Mouse (Mus musculus) embryonic facial prominence, embryonic 15.5 days (tissue): ENCODE measurements at regions not wholly inside any gene's neighbourhood (a gene's known extent, or its start where the extent isn't known, plus 50 kb on each side); places are given as distances from the start of the nearest gene placed in this dataset.
A peak's percentile ranks its signal among the peaks of the same experiment; 100 is the strongest.
"Not testable (repeated sequence)": the region's sequence is repeated elsewhere in the genome, so short reads cannot be mapped to it uniquely, and the experiment has no call there.

ENCODE experiments used
- ATAC-seq: fragments of 200-750 bp; cut with Nextera tagmentation; 2 replicates; pipeline ENCODE4 v1.8.0; 2017; ENCODE audit warnings: low read depth, moderate TSS enrichment; ENCODE audit not compliant: insufficient number of reproducible peaks, low FRiP score, low TSS enrichment
- H3K27ac ChIP-seq: fragments of 300-500 bp; sonication (generic); replicated peaks from 2 replicates; pipeline ENCODE4 v1.5.1; 2015; ENCODE audit warnings: mild to moderate bottlenecking, inconsistent platforms
- H3K27me3 ChIP-seq: fragments of 300-500 bp; sonication (generic); 2 replicates; pipeline ENCODE4 v1.6.1; 2015; ENCODE audit warnings: inconsistent platforms
- H3K36me3 ChIP-seq: fragments of 300-500 bp; sonication (generic); 2 replicates; pipeline ENCODE4 v1.6.1; 2015; ENCODE audit warnings: mild to moderate bottlenecking, inconsistent platforms
- H3K4me1 ChIP-seq: fragments of 300-500 bp; sonication (generic); 2 replicates; pipeline ENCODE4 v1.6.1; 2015; ENCODE audit warnings: inconsistent platforms
- H3K4me2 ChIP-seq: fragments of 300-500 bp; sonication (generic); replicated peaks from 2 replicates; pipeline ENCODE4 v1.6.1; 2015; ENCODE audit warnings: mild to moderate bottlenecking, inconsistent platforms
- H3K4me3 ChIP-seq: fragments of 300-500 bp; sonication (generic); replicated peaks from 2 replicates; pipeline ENCODE4 v1.5.1; 2015; ENCODE audit warnings: mild to moderate bottlenecking, inconsistent platforms
- H3K9ac ChIP-seq: fragments of 300-500 bp; sonication (generic); 2 replicates; pipeline ENCODE4 v1.6.1; 2015; ENCODE audit warnings: inconsistent platforms
- H3K9me3 ChIP-seq: fragments of 300-500 bp; sonication (generic); replicated peaks from 2 replicates; pipeline ENCODE4 v1.6.1; 2016; ENCODE audit warnings: inconsistent platforms
- WGBS: fragments of 180-500 bp; shearing (Covaris S2); methylation state at CpG from one replicate; pipeline ENCODE4 v1.1.7; 2015; 5-methylcytosine and 5-hydroxymethylcytosine counted together

DNA sequence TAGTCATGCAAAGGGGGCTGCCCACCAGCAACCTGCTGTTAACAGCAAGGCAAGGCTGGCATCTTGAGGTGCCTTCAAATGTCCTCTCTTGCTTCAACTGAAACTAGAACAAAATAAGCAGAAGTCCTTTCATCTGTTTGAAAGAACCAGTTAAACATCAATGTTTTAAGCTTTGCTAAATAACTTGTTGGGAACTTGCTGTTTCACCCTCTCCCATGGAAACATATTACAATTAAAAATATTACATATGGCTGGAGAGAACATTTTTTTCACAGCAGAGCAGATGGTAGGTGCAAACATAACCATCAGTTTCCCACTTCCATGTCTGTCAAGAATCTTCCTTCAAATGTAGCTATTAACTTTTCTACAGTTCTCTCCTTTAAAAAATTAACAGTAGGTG is 225.5 kb downstream of the Plod2 start:
- no peaks in the 10 kb centered on the region for H3K4me1 ChIP-seq
- no peak overlapping the region for H3K9ac ChIP-seq
- H3K9me3 ChIP-seq = no peaks in the 10 kb centered on the region
- no peak for ATAC-seq
- no peak overlapping the region for H3K4me3 ChIP-seq
- no peaks in the 10 kb centered on the region for H3K27me3 ChIP-seq
- no peaks in the 10 kb centered on the region for H3K36me3 ChIP-seq
- H3K4me2 ChIP-seq = no peak overlapping the region
- no peak overlapping the region for H3K27ac ChIP-seq

DNA sequence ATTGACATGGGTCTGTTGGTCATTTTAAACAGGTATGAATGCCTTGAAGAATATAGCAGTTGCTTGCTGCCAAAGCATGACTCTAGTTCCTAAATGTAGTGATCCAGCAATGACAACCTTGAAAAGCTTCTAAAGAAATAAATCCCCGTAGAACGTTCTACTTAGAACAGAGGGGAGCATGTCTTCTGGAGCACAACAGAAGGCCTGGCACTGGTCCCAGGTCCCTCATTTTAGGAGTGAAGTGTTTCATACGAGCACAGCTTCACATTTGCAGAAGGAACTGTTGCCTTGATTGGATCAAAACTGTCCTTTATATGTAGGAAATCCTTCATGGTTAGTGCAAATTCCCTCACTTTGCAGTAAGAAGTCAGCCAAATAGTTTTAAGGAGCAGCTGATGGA is 226.4 kb downstream of the Plod2 start:
- 63% methylated on average over 3 of the region's 3 CpGs for WGBS
- H3K4me2 ChIP-seq = no peak overlapping the region
- H3K9me3 ChIP-seq = no peaks in the 10 kb centered on the region
- ATAC-seq = no peak
- H3K9ac ChIP-seq = no peak overlapping the region
- no peak overlapping the region for H3K27ac ChIP-seq
- H3K36me3 ChIP-seq = no peaks in the 10 kb centered on the region
- H3K4me3 ChIP-seq = no peak overlapping the region
- no peaks in the 10 kb centered on the region for H3K27me3 ChIP-seq
- no peaks in the 10 kb centered on the region for H3K4me1 ChIP-seq

DNA sequence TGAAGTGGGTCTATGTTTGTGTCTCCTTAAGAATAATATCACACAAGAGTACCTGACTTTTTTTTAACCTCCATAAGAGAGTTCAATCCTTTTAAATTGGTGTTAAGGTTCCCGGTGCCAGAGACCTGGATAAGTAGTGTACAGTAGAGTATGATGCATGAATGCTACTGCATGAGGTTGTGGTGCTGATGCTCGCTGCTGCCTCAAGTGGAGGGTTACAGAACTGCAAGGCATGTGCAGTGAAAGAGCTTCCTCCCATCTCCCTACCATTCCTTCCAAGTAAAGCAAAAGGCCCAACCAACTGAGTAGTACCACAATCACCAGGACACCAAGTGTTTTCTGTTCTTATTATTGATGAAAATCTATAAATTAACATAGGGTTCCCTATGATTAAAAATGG is 227.5 kb downstream of the Plod2 start:
- ATAC-seq = no peak

DNA sequence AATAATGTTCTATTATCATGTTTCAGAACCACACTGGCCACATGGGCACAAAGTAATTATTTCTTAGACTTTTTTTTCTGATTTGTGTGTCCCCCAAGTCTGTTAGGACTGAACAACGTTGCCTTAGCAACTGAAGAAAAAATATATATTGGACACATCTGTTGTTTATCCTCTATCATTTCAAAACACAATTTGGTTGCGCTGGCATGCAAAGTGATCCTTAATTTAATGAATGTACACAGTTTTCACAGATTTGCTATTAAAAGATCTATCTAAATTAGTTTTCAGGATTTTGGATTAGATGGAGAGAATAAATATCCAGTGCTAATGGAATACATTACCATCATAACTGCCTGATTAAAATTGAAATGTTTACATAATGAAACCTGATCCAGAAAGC is 229.0 kb downstream of the Plod2 start:
- no peak overlapping the region for H3K27ac ChIP-seq
- no peaks in the 10 kb centered on the region for H3K9me3 ChIP-seq
- H3K4me3 ChIP-seq = no peak overlapping the region
- no peaks in the 10 kb centered on the region for H3K27me3 ChIP-seq
- no peak overlapping the region for H3K9ac ChIP-seq
- no peak for ATAC-seq
- H3K4me2 ChIP-seq = no peak overlapping the region
- no peaks in the 10 kb centered on the region for H3K4me1 ChIP-seq
- 60% methylated on average over 2 of the region's 2 CpGs for WGBS
- H3K36me3 ChIP-seq = no peaks in the 10 kb centered on the region

More for the DNA sequence above, 227.5 kb downstream of the Plod2 start:
- H3K9me3 ChIP-seq = no peaks in the 10 kb centered on the region
- WGBS = 54% methylated on average over 2 of the region's 2 CpGs
- H3K4me2 ChIP-seq = no peak overlapping the region
- no peak overlapping the region for H3K27ac ChIP-seq
- no peaks in the 10 kb centered on the region for H3K36me3 ChIP-seq
- H3K4me3 ChIP-seq = no peak overlapping the region
- H3K4me1 ChIP-seq = no peaks in the 10 kb centered on the region
- no peaks in the 10 kb centered on the region for H3K27me3 ChIP-seq
- H3K9ac ChIP-seq = no peak overlapping the region

DNA sequence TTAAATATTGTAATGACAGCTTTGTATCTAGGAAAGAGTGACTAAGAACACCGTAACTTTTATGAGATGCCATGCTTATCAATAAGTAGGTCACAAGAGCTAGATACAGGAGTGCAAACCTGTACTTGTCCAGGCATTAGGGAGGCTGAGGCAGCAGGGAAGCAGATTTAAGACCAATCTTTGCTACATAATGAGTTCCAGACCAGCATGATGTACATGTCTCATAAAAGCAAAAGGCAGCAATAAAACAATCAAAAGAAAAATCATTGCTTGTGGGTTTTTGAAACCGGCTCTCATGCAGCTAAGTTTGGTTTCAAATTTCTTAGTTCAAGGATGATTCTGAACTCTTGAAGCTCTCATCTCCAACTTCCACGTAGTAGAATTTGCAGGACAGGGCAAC is 229.7 kb downstream of the Plod2 start:
- no peak for ATAC-seq
- Histone ChIP-seq H3K9me3 (no peaks in the 10 kb centered on the region), H3K4me3 (no peak overlapping the region), H3K27ac (no peak overlapping the region), H3K27me3 (no peaks in the 10 kb centered on the region), H3K36me3 (no peaks in the 10 kb centered on the region), H3K9ac (no peak overlapping the region), H3K4me2 (no peak overlapping the region), H3K4me1 (no peaks in the 10 kb centered on the region)
- WGBS = 37% methylated on average over 3 of the region's 3 CpGs

DNA sequence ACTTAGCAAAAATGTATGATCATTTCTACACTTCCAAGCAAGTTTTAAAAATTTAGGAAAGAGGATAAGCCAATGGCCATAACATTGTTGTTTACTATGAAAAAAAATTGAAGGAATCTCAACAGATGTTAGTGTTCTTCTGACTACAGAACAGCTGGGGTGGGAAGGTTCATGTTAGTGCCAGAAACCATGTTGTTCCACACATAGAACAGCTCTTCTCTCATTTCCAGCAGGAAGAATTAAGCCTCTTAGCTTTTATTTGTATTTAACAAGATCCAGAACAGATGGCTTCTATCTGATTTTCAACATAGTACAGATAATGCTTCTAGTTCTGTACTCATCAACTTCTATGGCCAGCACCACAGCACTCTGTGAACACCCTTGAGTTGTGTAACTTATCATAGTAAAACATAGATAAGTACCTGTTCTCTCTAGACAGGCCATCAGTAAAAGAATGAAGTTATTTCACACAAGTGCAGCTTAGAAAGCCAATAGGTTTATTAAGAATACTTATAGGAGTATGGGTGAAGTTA is 241.0 kb downstream of the Plod2 start:
- no peak overlapping the region for H3K4me3 ChIP-seq
- no peaks in the 10 kb centered on the region for H3K4me1 ChIP-seq
- H3K27me3 ChIP-seq = no peaks in the 10 kb centered on the region
- no peak overlapping the region for H3K27ac ChIP-seq
- ATAC-seq = no peak
- H3K9me3 ChIP-seq = no peaks in the 10 kb centered on the region
- H3K9ac ChIP-seq = no peak overlapping the region
- no peak overlapping the region for H3K4me2 ChIP-seq
- H3K36me3 ChIP-seq = no peaks in the 10 kb centered on the region

DNA sequence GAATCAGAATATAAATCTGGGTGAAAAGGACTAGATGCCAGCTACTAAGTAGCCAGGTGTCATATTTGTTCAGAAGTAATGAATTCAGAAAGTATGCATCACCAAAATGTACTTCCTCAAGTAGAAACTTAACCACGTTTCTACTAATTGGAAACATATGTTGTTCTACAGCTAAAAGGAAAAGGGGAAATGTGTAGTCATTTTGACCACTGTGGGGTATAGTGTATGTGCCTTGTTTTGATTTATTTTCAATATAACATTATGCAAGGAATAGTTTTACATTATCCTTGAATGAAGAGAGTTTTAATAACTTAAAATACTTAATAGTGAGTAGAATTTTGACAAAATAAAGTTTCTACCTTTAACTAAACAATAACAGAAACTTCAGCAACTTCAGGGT is 257.7 kb downstream of the Plod2 start:
- Histone ChIP-seq H3K4me3 (no peak overlapping the region), H3K36me3 (no peaks in the 10 kb centered on the region), H3K4me2 (no peak overlapping the region), H3K9me3 (no peaks in the 10 kb centered on the region), H3K9ac (no peak overlapping the region), H3K27ac (no peak overlapping the region), H3K27me3 (no peaks in the 10 kb centered on the region), H3K4me1 (no peaks in the 10 kb centered on the region)
- ATAC-seq = no peak
- WGBS = 24% methylated on average over 1 of the region's 1 CpGs

DNA sequence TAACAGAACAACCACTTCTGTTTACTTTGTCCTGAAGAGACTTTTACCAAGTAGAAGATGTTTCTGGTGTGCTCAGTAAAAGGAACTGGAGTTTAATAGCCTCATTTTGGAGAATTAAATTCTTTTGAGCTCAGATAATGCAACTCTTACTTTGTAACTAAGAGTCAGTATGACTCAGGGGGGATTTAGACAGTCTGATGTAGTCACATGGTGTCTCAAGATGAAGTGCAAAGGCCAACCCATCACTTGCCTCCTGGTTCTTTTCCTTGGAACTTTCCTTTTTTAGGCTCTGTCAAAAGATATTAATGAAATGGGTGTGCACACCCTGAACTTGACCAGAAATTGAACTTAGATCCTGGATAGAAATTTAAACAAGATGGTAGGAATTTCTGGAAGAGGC is 267.4 kb downstream of the Plod2 start:
- no peak for ATAC-seq

DNA sequence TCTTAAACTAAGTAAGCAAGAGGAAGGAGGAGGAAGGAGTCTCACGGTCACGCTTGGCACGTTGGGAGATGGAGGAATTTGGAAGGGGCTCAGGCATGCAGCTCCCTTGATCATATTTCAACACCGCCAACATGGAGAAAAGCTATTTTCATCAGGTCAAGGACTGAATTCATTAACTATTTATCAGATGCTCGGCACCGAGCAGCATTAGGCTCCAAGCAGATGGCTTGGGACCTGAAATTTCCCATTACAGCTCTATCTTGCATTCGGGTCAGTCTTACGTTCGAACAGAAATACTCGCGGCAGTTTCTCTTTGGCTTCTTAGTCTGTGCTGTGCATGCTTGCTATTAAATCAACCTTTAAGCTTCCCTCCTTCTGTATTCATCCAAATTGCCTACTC is 278.7 kb downstream of the Plod2 start:
- WGBS = 32% methylated on average over 11 of the region's 11 CpGs
- peak overlapping the region; percentile 30 for H3K4me3 ChIP-seq
- no peak for ATAC-seq
- H3K27ac ChIP-seq = no peak overlapping the region
- H3K27me3 ChIP-seq = no peaks in the 10 kb centered on the region
- H3K9me3 ChIP-seq = no peaks in the 10 kb centered on the region
- H3K4me2 ChIP-seq = peak overlapping the region; percentile 44
- no peaks in the 10 kb centered on the region for H3K4me1 ChIP-seq
- no peak overlapping the region for H3K9ac ChIP-seq
- H3K36me3 ChIP-seq = no peaks in the 10 kb centered on the region

More for the DNA sequence above, 267.4 kb downstream of the Plod2 start:
- no peak overlapping the region for H3K27ac ChIP-seq
- H3K27me3 ChIP-seq = no peaks in the 10 kb centered on the region
- no peaks in the 10 kb centered on the region for H3K36me3 ChIP-seq
- no peaks in the 10 kb centered on the region for H3K4me1 ChIP-seq
- no peaks in the 10 kb centered on the region for H3K9me3 ChIP-seq
- no peak overlapping the region for H3K4me3 ChIP-seq
- no peak overlapping the region for H3K4me2 ChIP-seq
- no peak overlapping the region for H3K9ac ChIP-seq

DNA sequence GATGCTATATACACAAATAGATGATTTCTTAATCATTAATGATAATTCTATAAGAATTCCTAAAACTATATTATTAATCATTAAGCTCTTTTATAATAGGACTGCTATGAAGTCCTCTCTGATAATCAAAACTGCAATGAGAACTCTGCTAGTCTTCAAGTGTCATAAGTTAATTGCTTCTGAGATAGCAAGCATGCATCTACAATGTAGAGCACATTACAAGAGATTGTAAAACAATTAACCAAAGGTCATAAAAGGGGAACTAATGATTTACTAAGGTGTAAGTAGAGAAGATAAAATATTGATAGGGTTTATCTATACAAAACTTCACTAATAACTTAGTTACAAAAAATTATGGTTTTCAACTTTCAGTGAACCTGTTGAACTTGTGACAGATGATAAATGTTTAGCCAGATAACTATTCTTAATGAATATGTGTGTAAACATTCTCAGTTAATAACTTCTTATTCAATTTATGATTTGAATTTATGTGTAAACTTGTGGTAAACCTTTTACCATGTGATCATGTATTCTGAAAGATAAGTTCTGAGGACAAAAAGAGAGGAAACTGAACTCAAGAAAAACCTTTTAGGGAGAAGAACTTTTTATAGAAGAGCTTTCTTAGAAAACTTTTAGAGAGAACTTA is 284.8 kb downstream of the Plod2 start:
- H3K4me2 ChIP-seq = no peak overlapping the region
- no peak overlapping the region for H3K4me3 ChIP-seq
- no peaks in the 10 kb centered on the region for H3K36me3 ChIP-seq
- no peaks in the 10 kb centered on the region for H3K27me3 ChIP-seq
- no peaks in the 10 kb centered on the region for H3K9me3 ChIP-seq
- H3K4me1 ChIP-seq = no peaks in the 10 kb centered on the region
- ATAC-seq = no peak
- H3K27ac ChIP-seq = no peak overlapping the region
- H3K9ac ChIP-seq = no peak overlapping the region

DNA sequence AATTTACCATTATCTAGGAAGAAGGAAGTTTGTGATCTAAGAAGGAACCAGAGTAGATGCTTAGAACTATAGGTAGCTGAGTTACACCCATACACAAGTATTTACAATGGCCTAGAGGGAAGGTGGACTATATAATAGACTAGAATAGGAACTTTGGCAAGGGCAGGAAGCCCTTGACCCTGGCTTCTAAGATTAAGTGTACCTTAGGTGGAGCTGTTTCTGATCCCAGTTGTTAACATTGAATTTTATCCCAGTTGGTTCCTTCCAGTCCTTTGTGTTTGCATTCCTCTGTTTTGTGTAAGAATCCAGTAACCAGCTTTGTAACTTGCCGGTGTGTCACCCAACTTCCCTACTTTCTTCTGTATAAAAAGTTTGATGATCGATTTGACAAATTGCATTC is 294.1 kb downstream of the Plod2 start:
- H3K27ac ChIP-seq, ATAC-seq: not testable (repeated sequence)

DNA sequence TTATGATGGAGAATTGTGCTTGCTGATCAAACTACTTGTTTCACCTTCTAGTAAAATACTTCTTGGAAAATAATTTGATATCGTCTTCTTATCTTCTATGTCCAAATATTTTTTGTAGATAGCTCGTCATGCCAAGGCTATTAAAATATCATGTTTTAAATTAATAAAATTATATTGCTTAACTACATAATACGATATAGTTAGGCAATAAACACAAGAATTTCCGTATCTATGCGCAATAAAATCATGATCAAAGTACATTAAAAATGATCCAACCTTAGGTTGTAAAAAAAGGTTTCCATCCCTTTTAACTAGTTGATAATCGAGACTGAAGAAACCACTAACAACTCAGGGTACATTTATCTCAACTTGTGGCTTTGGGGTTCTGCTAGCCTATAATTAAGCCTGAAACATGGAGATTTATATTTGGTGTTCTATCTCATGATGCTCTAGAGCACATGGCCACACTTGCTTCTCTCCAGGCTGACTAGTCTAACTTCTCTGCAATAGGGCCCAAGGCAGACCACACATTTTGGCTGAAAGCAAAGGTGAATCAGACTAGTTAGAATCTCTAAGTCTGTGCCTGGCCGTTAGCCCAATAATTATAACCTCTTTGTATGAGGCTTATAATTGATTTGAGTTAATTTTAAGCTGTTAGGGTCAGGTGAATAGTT is 314.5 kb downstream of the Plod2 start:
- no peak for ATAC-seq
- 84% methylated on average over 7 of the region's 7 CpGs for WGBS
- no peaks in the 10 kb centered on the region for H3K27me3 ChIP-seq
- no peaks in the 10 kb centered on the region for H3K9me3 ChIP-seq
- H3K36me3 ChIP-seq = no peaks in the 10 kb centered on the region
- H3K9ac ChIP-seq = no peak overlapping the region
- no peak overlapping the region for H3K27ac ChIP-seq
- no peak overlapping the region for H3K4me3 ChIP-seq
- H3K4me1 ChIP-seq = no peaks in the 10 kb centered on the region
- no peak overlapping the region for H3K4me2 ChIP-seq

More for the DNA sequence above, 294.1 kb downstream of the Plod2 start:
- not testable (repeated sequence) for H3K9me3 ChIP-seq, H3K27me3 ChIP-seq, H3K4me1 ChIP-seq, H3K36me3 ChIP-seq, H3K4me3 ChIP-seq, H3K9ac ChIP-seq, H3K4me2 ChIP-seq
- WGBS = 88% methylated on average over 2 of the region's 2 CpGs
